Mouse (Mus musculus) thymus, postnatal 36 days (tissue): Measurements from ENCODE around the gene Ptges2.

Source experiments
- DNase-seq, 2 experiments: peaks; one replicate each; pipeline ENCODE4 v3.0.0; 2022; ENCODE audit warnings: mixed read lengths in 2 of 2

Gene Ptges2

GRCm38 (mm10) chr2:32441550-32441949, 45.9 kb downstream of the Ptges2 start:
- no peak for DNase-seq

- DNase-seq, result no peak
These were observed 49.8 kb downstream of the Ptges2 start for GRCm38 (mm10) chr2:32445535-32445934.

GRCm38 (mm10) chr2:32447264-32447936, 51.7 kb downstream of the Ptges2 start:
- DNase-seq, result peak; percentile 66 to 76

GRCm38 (mm10) chr2:32448480-32448879, 52.8 kb downstream of the Ptges2 start:
- DNase-seq, result no peak

GRCm38 (mm10) chr2:32449761-32450754, 54.4 kb downstream of the Ptges2 start, which contains the start of gene Naif1:
TSS of gene Naif1 (plus strand) at chr2:32450457.
- DNase-seq, result peak in 1 of 2 experiments; percentile 25

- DNase-seq, result peak; percentile 95 to 98
These were observed 55.5 kb downstream of the Ptges2 start, which contains the start of gene Slc25a25 for GRCm38 (mm10) chr2:32450881-32451844. TSS of gene Slc25a25 (minus strand) at chr2:32451445.

- DNase-seq, result peak; percentile 96 to 98
These were observed 56.2 kb downstream of the Ptges2 start for GRCm38 (mm10) chr2:32451870-32452372.

- peak in 1 of 2 experiments; percentile 54 for DNase-seq
These were observed 56.8 kb downstream of the Ptges2 start for GRCm38 (mm10) chr2:32452441-32452971.

GRCm38 (mm10) chr2:32453641-32454303, 58.1 kb downstream of the Ptges2 start:
- DNase-seq, result no peak

GRCm38 (mm10) chr2:32454633-32455032, 58.9 kb downstream of the Ptges2 start:
- peak in 1 of 2 experiments; percentile 39 for DNase-seq

- no peak for DNase-seq
These were observed 59.4 kb downstream of the Ptges2 start for GRCm38 (mm10) chr2:32455101-32455500.
